In the genomic region with DNA sequence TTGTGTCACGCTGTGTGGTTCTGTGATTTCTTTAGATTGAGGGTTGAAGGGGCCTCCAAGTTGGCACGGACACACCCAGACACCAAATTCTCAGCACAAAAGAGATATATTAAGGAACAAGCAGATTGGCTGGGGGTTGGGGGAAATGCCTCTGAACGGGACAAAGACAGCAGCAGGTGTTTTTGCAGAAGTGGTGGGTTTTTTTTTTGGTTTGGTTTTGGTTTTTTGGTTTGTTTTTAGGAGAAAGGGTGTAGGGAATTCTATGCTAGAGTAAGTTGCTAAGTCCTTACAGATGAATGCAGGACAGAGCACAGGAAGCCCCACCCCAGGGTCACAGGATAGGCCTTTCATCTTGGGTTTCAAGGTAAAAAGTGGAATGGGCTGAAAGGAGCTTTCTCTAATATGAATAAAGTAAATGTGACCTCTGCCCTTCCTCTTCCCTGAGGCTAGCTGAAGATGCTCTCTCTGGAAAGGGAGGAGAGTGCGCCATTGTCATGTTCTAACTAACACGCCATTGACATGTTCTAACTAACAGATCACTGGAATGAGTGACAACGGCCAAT, we compare ENCODE assay signal across 17 mouse cellular contexts. TPM values are rescaled to one million over a fixed set of nuclear protein-coding genes. Genes with fewer than 3 reads are reported as not detected.
"Had no signal": no experiment of that assay in that cellular context is flagged by ENCODE, and none has a peak within 500 bp of the region (broad histone marks: within the 10 kb centered on the region; RNA-seq: fewer than 3 reads in every experiment).

No protein-coding gene starts in this region.

- H3K27me3 ChIP-seq: liver, embryonic 15.5 days; neural tube, embryonic 13.5 days had no signal

- H3K36me3 ChIP-seq: limb, embryonic 10.5 days; liver, embryonic 15.5 days; midbrain, embryonic 10.5 days; neural tube, embryonic 13.5 days had no signal

- H3K9me3 ChIP-seq: limb, embryonic 10.5 days; liver, embryonic 15.5 days; midbrain, embryonic 10.5 days; neural tube, embryonic 13.5 days had no signal

- H3K4me1 ChIP-seq: limb, embryonic 10.5 days; liver, embryonic 15.5 days; midbrain, embryonic 10.5 days had no signal

- H3K4me3 ChIP-seq: left cerebral cortex, adult 2 months; limb, embryonic 10.5 days; liver, embryonic 15.5 days; midbrain, embryonic 10.5 days; neural tube, embryonic 13.5 days had no signal

- DNase-seq: kidney, postnatal 10 days; kidney, postnatal 4 days; lung, adult 2 months; lung, postnatal 36 days; retina, postnatal 1 day; right cerebral cortex, postnatal 4 days had no signal

- H3K27ac ChIP-seq: left cerebral cortex, adult 2 months; limb, embryonic 10.5 days; liver, embryonic 15.5 days; midbrain, embryonic 10.5 days; neural tube, embryonic 13.5 days; stomach, postnatal 0 days had no signal

- H3K9ac ChIP-seq: liver, embryonic 15.5 days; neural tube, embryonic 13.5 days had no signal

RNA-seq across cellular contexts. Expression of a gene that starts 31.7 kb away (rescaled TPM):
- total RNA-seq: layer of hippocampus, postnatal 25 days had no signal
- polyA plus RNA-seq: limb, embryonic 10.5 days; liver, embryonic 11.5 days; midbrain, embryonic 10.5 days; midbrain, embryonic 16.5 days had no signal

RNA-seq across cellular contexts. Expression of a gene that starts 53.6 kb away (rescaled TPM):
- polyA plus RNA-seq: kidney, embryonic 14.5 days; limb, embryonic 10.5 days; liver, embryonic 15.5 days; lung, postnatal 0 days; midbrain, embryonic 10.5 days; midbrain, embryonic 16.5 days; neural tube, embryonic 13.5 days; stomach, postnatal 0 days had no signal
